Mouse (Mus musculus): ENCODE measurements around the gene Mgst2. TPM values are rescaled to one million over a fixed set of nuclear protein-coding genes. Genes with fewer than 3 reads are reported as not detected.

The Mgst2 gene
- polyA plus RNA-seq, 1 experiment from 2014 or later: 2.5 TPM

GRCm38 (mm10) chr3:51717909-51718308 is 57.7 kb downstream of the Mgst2 start:
- Histone ChIP-seq H3K4me3 (no peak overlapping the region), H3K9ac (no peak overlapping the region), H3K36me3 (no peaks in the 10 kb centered on the region), H3K9me3 (replicated peaks) (no peaks in the 10 kb centered on the region), H3K27ac (ENCODE audit: poor library complexity, severe bottlenecking) (no peak overlapping the region), H3K4me1 (replicated peaks) (peaks cover 37% of the 10 kb centered on the region), H3K4me2 (no peak overlapping the region), H3K27me3 (replicated peaks) (no peaks in the 10 kb centered on the region)
- 0 out of 2 replicates have a peak, but pooled peaks have one; percentile 52 for ATAC-seq (ENCODE audit: insufficient number of reproducible peaks, low FRiP score)
- 71% methylated on average over 4 of the region's 4 CpGs for WGBS

- H3K36me3 ChIP-seq: no peaks in the 10 kb centered on the region
- H3K4me1 ChIP-seq (replicated peaks): peaks cover 40% of the 10 kb centered on the region
- no peak overlapping the region for H3K4me3 ChIP-seq
- no peak overlapping the region for H3K27ac ChIP-seq (ENCODE audit: poor library complexity, severe bottlenecking)
- no peak overlapping the region for H3K9ac ChIP-seq
- no peak overlapping the region for H3K4me2 ChIP-seq
- H3K27me3 ChIP-seq (replicated peaks): no peaks in the 10 kb centered on the region
- H3K9me3 ChIP-seq (replicated peaks): no peaks in the 10 kb centered on the region
- ATAC-seq (ENCODE audit: insufficient number of reproducible peaks, low FRiP score): no peak
- WGBS: 58% methylated on average over 3 of the region's 3 CpGs
These were observed 59.2 kb downstream of the Mgst2 start for GRCm38 (mm10) chr3:51719373-51719772.

- Histone ChIP-seq H3K36me3 (no peaks in the 10 kb centered on the region), H3K27ac (ENCODE audit: poor library complexity, severe bottlenecking) (no peak overlapping the region), H3K27me3 (replicated peaks) (no peaks in the 10 kb centered on the region), H3K9me3 (replicated peaks) (no peaks in the 10 kb centered on the region), H3K4me3 (no peak overlapping the region), H3K4me1 (replicated peaks) (peaks cover 43% of the 10 kb centered on the region), H3K4me2 (no peak overlapping the region), H3K9ac (no peak overlapping the region)
- 77% methylated on average over 1 of the region's 1 CpGs for WGBS
- ATAC-seq (ENCODE audit: insufficient number of reproducible peaks, low FRiP score): no peak
These were observed 59.8 kb downstream of the Mgst2 start for GRCm38 (mm10) chr3:51719982-51720381.

- Histone ChIP-seq H3K9ac (no peak overlapping the region), H3K9me3 (replicated peaks) (no peaks in the 10 kb centered on the region), H3K4me1 (replicated peaks) (peaks cover 66% of the 10 kb centered on the region), H3K36me3 (no peaks in the 10 kb centered on the region), H3K4me3 (no peak overlapping the region), H3K27ac (ENCODE audit: poor library complexity, severe bottlenecking) (peak overlapping the region; percentile 96), H3K4me2 (no peak overlapping the region), H3K27me3 (replicated peaks) (no peaks in the 10 kb centered on the region)
- ATAC-seq (ENCODE audit: insufficient number of reproducible peaks, low FRiP score): no peak
- WGBS: 61% methylated on average over 6 of the region's 6 CpGs
These were observed 66.1 kb downstream of the Mgst2 start for GRCm38 (mm10) chr3:51726257-51726656.

GRCm38 (mm10) chr3:51727487-51727886 is 67.3 kb downstream of the Mgst2 start:
- Histone ChIP-seq H3K9ac (no peak overlapping the region), H3K27me3 (replicated peaks) (no peaks in the 10 kb centered on the region), H3K4me1 (replicated peaks) (peaks cover 70% of the 10 kb centered on the region), H3K4me2 (no peak overlapping the region), H3K36me3 (no peaks in the 10 kb centered on the region), H3K27ac (ENCODE audit: poor library complexity, severe bottlenecking) (peak overlapping the region; percentile 96), H3K9me3 (replicated peaks) (no peaks in the 10 kb centered on the region), H3K4me3 (no peak overlapping the region)
- ATAC-seq (ENCODE audit: insufficient number of reproducible peaks, low FRiP score): no peak
- WGBS: 60% methylated on average over 3 of the region's 3 CpGs

GRCm38 (mm10) chr3:51727968-51728367 is 67.8 kb downstream of the Mgst2 start:
- Histone ChIP-seq H3K9ac (peak overlapping the region; percentile 10), H3K4me2 (peak overlapping the region; percentile 61)
- WGBS: 11% methylated on average over 8 of the region's 8 CpGs

GRCm38 (mm10) chr3:51728456-51728855 is 68.3 kb downstream of the Mgst2 start:
- Histone ChIP-seq H3K36me3 (no peaks in the 10 kb centered on the region), H3K4me2 (peak overlapping the region; percentile 61), H3K4me1 (replicated peaks) (peaks cover 71% of the 10 kb centered on the region), H3K27me3 (replicated peaks) (no peaks in the 10 kb centered on the region), H3K9ac (peak overlapping the region; percentile 10; the same call in 1 of the 2 replicates), H3K9me3 (replicated peaks) (no peaks in the 10 kb centered on the region), H3K27ac (ENCODE audit: poor library complexity, severe bottlenecking) (peak overlapping the region; percentile 96), H3K4me3 (0 out of 2 replicates have a peak overlapping the region, but pooled peaks have one; percentile 5)
- WGBS: 9% methylated on average over 12 of the region's 12 CpGs
- peak; percentile 97 for ATAC-seq (ENCODE audit: insufficient number of reproducible peaks, low FRiP score)

More at GRCm38 (mm10) chr3:51727968-51728367, 67.8 kb downstream of the Mgst2 start:
- H3K4me1 ChIP-seq (replicated peaks): peaks cover 72% of the 10 kb centered on the region
- peak; percentile 46; the same call in 1 of the 2 replicates for ATAC-seq (ENCODE audit: insufficient number of reproducible peaks, low FRiP score)
- H3K27ac ChIP-seq (ENCODE audit: poor library complexity, severe bottlenecking): peak overlapping the region; percentile 96
- no peaks in the 10 kb centered on the region for H3K36me3 ChIP-seq
- no peaks in the 10 kb centered on the region for H3K27me3 ChIP-seq (replicated peaks)
- H3K9me3 ChIP-seq (replicated peaks): no peaks in the 10 kb centered on the region
- H3K4me3 ChIP-seq: no peak overlapping the region

GRCm38 (mm10) chr3:51729109-51729918 is 69.2 kb downstream of the Mgst2 start:
- 57% methylated on average over 14 of the region's 14 CpGs for WGBS
- H3K4me1 ChIP-seq (replicated peaks): peaks cover 70% of the 10 kb centered on the region
- no peaks in the 10 kb centered on the region for H3K36me3 ChIP-seq
- peak overlapping the region; percentile 61 for H3K4me2 ChIP-seq
- no peaks in the 10 kb centered on the region for H3K27me3 ChIP-seq (replicated peaks)
- no peaks in the 10 kb centered on the region for H3K9me3 ChIP-seq (replicated peaks)
- no peak overlapping the region for H3K4me3 ChIP-seq
- peak overlapping the region; percentile 96 for H3K27ac ChIP-seq (ENCODE audit: poor library complexity, severe bottlenecking)
- 0 out of 2 replicates have a peak, but pooled peaks have one; percentile 5 for ATAC-seq (ENCODE audit: insufficient number of reproducible peaks, low FRiP score)
- H3K9ac ChIP-seq: no peak overlapping the region

- Histone ChIP-seq H3K4me1 (replicated peaks) (peaks cover 56% of the 10 kb centered on the region), H3K9ac (no peak overlapping the region), H3K4me3 (no peak overlapping the region), H3K36me3 (no peaks in the 10 kb centered on the region), H3K27ac (ENCODE audit: poor library complexity, severe bottlenecking) (no peak overlapping the region), H3K9me3 (replicated peaks) (no peaks in the 10 kb centered on the region), H3K4me2 (no peak overlapping the region), H3K27me3 (replicated peaks) (no peaks in the 10 kb centered on the region)
- no peak for ATAC-seq (ENCODE audit: insufficient number of reproducible peaks, low FRiP score)
- WGBS: 83% methylated on average over 7 of the region's 7 CpGs
These were observed 70.5 kb downstream of the Mgst2 start for GRCm38 (mm10) chr3:51730662-51731061.

GRCm38 (mm10) chr3:51731949-51732636 is 71.9 kb downstream of the Mgst2 start:
- Histone ChIP-seq H3K27ac (ENCODE audit: poor library complexity, severe bottlenecking) (no peak overlapping the region), H3K27me3 (replicated peaks) (no peaks in the 10 kb centered on the region), H3K4me2 (no peak overlapping the region), H3K9me3 (replicated peaks) (no peaks in the 10 kb centered on the region), H3K4me1 (replicated peaks) (peaks cover 53% of the 10 kb centered on the region), H3K36me3 (no peaks in the 10 kb centered on the region), H3K4me3 (no peak overlapping the region), H3K9ac (no peak overlapping the region)
- 90% methylated on average over 16 of the region's 16 CpGs for WGBS
- ATAC-seq (ENCODE audit: insufficient number of reproducible peaks, low FRiP score): no peak
